Mouse (Mus musculus): ENCODE measurements around the gene Klf5.

The Klf5 gene

DNA sequence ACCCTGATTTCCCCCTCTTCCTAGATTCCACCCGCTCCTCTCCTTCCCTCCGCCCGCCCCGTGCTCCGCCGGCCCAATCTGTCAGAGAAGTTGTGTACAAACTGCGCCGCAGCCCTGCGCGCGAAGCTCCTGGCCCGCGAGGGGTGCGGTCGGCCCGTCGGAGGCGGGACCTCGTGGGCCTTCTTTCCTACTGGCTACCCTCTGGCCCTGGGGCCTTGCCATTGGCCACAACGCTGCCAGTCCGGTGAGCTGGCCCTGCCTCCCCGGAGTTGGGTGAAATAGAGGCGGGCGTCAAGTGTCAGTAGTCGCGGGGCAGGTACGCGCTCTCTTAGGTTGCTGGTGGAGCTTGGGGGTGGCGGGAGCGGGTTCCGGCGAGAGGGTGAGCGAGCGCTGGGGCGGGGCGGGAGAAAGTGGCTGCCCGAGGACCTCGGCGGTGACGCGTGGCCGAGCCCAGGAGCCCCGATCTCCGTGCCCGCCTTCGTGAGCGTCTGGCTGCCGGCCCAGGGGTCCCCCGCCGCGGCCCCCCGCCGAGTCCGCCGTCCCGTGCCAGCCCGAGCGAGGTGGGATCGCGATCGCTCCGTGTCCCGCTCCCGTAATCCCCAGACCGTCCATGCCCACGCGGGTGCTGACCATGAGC is at the start of gene Klf5:
TSS of gene Klf5 (plus strand) at position 307 of the 637 bp plus-strand sequence.
- DNase-seq = peak; percentile 94

DNA sequence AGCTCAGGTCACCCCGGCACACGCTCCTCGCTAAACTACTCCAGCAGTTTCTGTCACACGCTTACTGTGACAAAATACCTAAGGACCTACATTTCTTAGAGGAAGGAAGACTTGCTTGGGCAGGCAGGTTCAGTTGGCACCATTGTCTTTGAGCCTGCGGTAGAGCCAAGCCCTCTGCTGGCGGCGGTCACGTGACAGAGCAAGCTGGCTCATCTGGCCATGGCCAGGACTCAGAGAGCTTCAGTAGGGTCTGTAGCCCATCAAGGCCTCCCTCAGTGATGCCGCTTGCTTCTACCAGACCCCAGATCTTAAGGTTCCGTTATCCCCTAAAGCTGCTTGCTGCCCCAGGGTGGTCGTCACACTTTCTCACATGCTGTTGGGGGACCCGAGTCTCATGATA is 36.5 kb upstream of the Klf5 start:
- no peak for DNase-seq

DNA sequence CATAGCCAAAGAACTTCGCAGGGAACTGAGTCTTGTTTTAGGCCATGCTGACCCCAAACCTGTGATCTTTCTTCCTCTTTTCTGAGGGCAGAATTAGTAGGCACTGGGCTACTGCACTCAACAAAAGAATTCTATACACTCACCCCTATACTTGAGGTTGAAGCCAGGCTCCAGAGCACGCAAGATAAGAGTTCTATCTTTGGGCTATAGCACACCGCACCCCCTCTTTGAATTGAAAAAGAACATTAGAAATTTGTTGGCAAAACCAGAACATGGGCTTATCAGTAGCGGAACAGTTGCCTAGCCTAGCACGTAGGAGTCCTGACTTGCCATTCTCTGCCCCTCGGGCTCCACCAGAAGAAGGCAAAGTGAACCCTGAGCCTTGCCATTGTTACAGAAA is 34.7 kb upstream of the Klf5 start:
- DNase-seq = no peak

DNA sequence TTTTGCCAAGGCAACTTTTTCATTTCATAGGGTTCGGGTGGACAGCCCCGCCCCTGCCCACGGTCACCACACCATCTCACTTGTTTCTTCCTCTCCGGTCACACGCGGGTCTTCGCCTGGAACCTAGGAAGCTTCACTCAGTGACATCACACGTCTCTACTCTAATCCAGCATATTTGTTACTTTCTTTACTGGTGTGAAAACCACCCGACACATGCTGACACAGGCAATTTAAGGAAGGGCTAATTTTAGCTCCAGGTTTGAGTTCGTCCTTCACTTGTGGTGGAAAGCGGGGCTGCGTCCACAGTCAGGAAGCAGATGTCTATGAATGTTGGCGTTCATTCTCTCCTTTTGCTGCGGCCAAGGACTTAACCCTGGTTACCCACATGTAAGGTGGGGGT is 32.7 kb upstream of the Klf5 start:
- DNase-seq = no peak

DNA sequence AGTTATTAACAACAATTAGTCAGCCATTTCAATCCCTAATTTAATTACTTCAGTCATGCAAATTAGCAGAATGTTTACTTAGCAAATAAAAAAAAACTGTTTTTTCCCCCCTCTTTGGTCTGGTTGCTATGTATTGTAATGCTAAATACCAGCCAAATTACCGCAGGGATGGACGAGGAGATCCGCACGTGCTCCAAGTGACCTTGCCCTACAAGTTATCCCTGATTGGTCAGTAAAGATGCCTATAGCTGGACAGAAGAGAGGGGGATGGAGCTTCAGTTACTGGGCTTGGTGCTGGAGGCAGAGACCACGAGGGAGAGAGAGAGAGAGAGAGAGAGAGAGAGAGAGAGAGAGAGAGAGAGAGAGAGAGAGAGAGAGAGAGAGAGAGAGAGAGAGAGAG is 31.7 kb upstream of the Klf5 start:
- no peak for DNase-seq

DNA sequence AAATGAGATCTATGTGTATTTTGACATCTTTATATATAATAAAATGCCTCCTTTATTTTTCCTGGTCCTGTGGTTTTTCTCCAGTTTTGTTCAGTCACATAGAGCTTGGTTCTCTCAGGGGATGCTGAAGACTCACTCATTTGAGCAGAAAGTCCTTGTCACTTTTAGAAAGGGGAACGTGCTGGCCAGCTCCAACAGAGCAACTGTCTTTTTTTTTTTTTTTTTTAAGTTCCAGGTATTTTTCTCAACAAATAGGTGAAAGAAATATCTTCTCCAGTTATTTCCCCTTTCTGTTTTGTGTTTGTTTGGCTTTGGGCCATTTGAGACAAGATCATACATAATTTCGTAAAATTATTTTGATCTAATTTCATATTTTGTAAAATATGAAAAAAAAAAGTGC is 24.4 kb upstream of the Klf5 start:
- DNase-seq = no peak

DNA sequence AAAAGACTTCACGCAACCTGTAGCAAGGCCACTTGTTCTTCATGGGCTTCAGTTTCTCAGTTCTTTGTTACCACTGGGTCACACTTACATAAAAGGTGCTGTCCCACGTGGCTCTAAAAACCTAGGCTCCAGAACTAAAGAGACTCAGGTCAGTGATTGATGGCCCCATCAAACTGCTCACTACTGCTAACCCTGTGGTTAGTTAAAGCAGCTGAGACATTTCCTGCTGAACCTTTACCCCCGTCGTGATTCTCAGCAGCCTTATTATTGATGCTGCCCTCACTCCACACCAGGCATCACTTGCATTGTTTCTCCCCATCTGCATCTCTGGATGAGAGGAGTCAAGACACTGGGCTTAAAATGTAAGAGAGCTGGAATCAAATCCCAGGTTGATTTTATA is 22.7 kb upstream of the Klf5 start:
- DNase-seq = no peak

DNA sequence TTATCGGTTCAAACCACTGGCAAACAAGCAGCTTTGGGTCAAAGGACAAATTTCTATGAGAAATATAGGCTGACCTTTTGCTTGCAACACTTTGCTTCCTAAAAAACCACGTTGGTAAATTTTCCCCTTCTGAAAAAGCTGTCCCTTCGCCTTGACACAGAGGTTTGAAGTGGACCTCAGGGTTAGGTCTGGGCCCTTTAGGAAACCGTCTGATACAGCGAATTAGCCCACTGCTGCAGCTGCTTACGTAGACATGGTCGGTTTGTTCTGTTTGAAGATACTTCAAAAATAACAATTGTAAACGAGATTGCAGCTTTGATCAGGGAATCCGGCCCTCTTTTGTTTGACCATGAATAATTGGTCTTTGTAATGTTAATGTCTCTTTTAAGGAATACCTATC is 20.2 kb upstream of the Klf5 start:
- DNase-seq = no peak

DNA sequence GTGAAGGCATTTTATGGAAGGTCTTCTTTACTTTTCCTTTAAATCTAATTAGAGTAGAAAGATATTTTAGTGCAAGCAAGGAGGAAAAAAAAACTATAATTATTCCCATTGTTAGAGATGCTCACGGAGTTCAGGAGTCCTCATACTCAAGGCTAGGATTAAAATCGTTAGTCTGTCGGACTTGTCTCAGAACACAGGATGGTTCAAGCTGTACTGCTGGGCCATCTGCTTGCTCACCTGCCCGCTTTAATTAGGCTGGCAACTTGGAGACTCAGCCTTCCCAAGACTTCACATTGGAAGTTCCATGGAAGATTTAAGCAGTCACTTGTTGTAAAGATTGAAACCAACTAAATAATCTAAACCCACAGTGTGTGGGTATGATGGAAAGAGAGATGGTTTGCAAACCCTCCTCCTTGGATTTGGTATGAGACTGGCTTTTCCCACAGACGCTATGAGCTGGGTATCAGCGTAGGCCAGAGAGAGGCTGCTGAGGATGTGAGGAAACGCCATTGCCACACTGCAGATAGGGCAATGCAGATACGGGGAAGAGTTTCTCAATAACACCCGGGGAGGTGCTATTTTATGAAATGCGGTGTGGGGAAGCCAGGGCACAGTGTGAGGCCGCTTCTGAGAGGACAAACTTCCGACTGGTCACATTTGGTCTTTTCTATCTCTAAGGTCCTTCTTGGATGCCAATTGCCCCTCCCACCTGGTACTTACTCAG is 19.6 kb upstream of the Klf5 start:
- no peak for DNase-seq

DNA sequence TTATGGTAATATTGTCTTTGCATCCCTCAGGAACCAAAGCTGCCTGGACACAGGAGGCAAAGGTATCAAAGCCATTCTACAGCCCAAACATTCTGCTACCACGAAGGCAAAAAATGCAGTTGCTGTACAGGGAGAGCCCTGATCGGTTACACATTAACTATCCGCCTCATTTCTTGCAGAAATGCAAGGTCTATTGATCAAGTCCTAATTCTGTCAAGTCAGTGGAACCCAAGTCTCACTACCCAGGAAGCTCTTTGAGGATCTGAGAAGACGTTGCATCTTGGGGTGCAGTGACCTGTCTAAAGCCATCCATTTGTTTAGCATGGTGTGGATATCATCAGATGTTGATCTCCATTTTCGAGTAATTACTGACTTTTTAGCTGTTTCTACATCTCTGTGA is 18.1 kb upstream of the Klf5 start:
- no peak for DNase-seq

DNA sequence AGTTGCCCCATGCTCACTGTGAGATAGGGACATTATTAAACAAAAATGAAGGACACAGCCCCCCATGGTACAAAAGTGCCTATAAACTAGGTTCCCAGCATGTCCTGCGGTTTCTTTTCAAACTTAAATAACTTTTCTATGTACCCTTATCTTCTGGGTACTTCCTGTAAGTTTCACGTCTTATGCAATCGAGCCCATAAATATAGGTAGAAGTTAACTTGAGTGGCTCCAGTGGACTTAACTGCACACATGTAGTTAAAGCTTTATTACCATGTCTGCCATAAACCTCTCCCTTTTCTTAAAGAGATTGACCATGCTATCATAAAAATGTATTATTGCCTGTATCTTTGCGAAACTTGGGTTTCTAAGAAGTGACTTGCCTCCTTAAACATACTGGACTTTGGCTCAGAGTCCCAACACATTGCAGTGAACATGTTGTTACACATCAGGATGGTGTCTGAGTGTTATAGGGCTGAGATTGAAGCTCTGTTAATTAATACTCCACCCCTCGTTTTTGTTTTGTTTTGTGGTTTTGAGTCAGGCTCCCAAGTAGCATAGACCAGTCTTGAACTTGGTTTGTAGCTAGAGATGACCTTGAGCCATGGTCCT is 17.6 kb upstream of the Klf5 start:
- no peak for DNase-seq

DNA sequence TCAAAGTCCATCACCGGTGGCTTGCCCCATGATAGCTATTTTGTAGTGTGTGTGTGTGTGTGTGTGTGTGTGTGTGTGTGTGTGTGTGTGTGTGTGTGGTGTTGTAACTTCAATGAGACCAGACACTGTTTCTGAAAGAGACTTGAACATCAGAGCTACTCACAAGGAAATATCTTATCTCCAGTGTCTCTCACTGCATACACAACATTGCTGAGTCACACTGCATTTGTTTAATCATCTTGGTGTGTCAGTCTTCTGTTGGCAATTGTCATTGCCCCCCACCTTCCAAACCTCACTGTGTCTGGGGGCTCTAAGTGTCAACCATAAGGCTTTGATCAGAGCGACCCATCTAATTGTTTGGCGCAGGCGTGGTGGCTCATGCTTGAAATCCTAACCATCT is 13.0 kb upstream of the Klf5 start:
- no peak for DNase-seq

DNA sequence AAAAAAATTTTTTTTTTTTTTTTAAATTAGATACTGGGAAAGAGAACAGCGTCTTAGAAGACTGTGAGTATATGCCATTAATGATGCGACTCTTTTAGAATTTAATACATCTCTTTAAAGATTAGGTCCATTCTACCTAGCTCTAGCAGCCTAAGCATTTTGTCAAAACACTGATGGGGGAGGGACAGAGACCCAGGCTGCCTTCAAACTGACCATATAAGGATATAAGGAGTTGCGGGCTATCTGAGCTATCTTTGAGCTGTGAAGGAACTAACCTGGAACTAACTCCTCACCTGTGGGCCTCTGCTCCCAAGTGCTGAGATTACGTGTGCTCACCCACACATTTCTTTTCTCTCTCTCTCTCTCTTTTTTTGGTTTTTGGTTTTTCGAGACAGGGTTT is 6.3 kb upstream of the Klf5 start:
- no peak for DNase-seq

DNA sequence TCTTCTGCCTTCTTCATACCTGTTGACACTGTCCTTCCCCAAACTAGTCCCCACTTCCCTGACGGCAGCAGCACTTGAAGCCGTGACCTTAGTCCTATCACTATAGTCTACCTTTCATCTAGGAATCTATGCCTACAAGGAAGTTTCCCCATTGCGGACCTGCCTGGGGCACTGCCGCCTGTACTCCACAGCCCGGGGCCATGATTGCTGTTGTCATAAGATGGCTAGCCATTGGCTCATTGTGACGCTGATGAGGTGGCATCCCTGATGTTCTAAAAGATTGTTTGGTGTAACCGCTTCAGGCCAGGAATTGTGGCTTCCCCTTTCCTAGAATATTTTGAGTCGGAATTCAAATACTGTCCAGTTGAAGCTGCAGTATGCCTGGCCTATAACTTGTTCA is 4.1 kb upstream of the Klf5 start:
- no peak for DNase-seq

DNA sequence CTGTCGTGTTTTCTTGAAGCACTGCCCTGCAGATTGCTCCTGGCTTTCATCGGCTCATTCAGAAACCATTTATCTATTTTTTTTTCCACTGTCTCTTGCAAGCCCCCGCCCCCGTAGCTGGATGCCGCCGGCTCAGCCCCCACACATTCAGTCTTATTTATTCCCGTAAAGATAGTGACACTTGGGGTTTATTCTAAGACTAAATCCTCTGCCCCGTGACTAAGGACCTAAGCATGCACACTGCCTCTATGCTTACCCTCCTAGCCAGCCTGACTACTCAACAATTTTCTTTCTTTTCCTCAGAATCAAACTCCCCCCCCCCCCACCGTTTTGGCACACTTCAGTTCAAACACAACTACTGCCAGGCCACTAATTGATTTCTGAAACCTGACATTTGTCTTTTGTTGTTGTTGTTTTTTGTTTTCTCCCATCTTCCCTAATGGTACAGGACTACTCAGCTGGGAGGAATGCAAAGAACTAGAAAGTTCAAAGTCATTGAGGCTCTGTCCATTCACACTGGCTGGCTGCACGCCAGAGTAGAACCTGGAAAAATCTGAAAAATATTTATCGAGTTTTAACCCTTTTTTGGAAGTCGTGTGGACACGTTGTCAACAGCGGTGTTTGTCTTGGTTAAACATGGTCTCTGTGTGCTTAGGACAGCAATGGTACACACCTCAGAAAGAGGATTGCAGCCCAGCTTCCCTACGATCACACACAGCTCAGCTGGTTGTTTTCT is 2.7 kb upstream of the Klf5 start:
- no peak for DNase-seq

DNA sequence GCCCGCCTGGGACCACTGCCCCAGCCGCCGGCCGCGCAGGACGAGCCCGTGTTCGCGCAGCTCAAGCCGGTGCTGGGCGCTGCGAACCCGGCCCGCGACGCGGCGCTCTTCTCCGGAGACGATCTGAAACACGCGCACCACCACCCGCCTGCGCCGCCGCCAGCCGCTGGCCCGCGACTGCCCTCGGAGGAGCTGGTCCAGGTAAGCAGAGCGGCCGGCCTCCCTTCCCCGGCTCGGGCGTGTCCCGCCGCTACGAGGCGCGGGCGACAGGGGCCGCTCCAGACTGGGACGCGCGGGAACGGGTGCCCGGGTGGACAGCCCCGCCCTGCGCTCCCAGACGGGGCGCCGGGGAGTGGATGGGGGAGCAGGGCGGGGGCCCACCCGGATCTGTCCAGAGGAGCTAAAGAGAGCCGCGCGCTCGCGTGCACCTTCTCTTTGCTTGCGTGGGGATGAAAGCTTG is 561 bp downstream of the Klf5 start:
- DNase-seq = peak; percentile 61

DNA sequence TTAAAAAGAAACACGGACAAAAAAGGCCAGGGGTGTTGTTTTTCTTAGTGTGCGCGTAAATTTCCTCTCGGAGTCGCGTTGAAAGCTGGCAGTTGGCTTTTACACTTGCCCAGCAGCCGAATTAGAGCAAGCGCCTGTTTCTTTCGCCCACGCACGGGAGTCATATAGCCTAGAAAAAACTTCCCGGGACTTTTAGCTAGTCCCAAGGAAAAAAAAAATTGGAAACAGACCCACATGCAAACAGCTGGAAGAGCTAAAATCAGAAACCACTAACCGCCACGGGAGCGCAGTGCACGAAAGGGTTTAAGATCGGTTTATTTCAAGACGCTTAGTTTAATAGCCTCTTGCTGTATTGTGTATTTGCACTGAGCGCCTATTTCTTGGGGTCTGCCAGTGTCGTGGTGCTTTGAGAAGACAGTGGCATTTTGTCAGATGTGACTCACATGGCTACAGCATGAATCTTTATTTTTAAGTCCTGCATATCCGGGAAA is 1.3 kb downstream of the Klf5 start:
- DNase-seq = peak; percentile 6

DNA sequence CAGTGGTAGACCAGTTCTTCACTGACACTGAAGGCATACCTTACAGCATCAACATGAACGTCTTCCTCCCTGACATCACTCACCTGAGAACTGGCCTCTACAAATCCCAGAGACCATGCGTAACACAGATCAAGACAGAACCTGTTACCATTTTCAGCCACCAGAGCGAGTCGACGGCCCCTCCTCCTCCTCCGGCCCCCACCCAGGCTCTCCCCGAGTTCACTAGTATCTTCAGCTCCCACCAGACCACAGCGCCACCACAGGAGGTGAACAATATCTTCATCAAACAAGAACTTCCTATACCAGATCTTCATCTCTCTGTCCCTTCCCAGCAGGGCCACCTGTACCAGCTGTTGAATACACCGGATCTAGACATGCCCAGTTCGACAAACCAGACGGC is 3.0 kb downstream of the Klf5 start:
- no peak for DNase-seq

DNA sequence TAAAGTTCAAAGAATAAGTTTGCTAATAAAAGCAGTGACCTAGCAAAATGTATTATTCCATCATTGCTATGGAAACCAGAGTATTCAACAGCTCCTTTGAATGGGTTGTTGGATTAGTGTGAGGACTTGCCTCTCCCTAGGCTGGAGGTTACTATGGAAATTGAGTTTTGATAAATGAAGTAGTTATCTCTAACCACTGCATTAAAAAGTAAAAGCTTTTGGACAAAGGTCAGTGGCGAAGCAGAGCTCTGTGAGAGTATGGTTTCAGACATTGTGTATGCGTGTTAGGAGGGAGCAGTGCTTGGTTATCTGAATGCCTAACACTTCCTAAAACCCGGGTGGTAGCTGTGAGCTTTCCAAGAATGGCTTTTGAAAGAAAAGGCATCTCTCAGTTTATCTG is 5.9 kb downstream of the Klf5 start:
- DNase-seq = no peak

DNA sequence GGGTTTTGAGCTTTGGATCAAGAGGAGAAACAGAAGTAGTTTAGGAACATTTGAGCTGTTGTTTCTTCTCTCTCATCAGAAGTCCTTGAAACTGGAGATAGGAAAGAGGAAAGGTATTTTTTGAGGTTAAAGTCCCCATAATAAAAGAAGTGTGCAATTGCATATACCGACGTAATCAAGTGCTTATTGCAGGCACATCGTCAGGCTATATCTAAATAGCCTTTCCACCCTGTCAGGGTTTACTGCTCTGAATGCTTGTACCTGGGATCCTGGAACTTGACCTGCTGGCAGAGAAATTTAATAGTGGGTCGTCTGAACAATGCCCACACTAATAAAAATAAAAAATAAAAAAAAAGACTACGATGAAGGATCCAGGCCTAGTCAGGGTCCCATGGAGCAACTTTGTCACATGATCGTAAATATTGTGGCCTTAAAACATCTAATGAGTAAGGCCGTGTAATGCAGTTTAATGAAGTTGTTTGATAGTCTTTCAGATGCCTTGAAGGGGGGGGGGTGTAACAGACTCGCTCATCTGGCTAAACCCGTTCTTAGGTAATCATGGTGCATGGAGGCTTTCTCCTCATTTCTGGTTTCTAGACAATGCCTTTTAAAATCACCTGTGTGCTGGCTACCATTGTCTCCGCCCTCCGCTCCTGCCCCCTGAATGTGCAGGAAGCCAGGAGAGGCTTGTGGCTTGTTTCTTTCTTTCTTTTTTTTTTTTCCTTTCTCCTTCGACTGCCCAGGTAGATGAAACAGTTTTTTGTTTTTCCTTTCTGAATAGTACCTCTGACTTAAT is 6.7 kb downstream of the Klf5 start:
- DNase-seq = no peak

DNA sequence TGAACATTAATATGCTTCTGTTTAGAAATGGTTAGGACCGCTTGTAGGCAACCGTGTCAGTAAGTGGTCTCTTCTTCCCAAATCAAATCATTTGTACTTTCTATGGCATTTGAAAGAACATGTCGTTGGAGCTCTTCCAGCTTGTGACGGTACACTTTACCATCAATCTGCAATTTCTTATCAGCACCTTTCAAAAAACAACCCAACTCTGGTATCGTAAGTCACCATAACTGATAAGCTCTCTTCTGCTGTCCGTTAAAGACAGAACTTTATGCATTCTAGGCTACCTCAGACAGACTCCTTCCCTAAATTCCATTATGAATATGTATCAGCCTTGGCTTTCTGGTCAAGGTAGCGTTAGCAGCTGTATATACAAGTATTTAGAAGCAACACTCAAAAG is 7.9 kb downstream of the Klf5 start:
- no peak for DNase-seq

DNA sequence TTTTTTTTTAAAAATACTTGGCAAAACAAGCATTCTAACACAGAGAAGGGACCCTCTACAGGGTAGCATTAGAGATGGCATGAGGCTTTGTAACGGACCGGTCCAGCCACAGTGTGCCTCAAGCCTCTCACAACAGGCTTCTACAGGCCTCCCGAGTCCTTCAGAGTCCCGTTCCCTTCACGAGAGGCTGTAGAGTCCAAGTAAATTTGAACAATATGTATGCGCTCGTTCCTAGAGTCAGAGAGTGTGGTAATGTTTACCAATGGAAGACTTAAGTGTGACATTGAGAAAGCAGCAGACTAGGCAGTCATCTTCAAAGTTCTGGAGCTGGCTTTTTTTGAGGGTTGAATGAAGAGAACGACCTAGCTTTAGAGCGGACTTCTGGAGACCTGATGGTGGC is 11.1 kb downstream of the Klf5 start:
- DNase-seq = no peak

DNA sequence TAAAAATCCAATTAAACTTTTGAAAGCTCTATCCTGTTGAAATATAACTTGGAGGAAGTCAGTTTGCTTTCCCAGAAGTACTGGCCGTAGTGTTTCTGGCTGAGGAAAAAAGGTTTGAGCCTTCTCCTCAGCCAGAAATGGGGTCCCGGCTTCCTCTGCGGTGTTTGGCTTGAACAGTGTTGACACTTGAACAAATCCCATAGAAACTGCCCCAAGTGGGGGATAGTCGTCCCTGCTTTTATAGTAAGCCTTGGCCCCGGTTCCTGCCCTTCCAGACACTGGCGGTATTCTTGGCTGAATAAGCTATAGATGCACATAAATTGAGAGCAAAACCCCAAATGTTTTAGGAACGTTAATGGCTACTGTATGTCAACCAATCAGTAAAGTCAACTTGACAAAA is 11.9 kb downstream of the Klf5 start:
- DNase-seq = no peak

Data from kidney, adult 9 months (tissue).